Mouse (Mus musculus) layer of hippocampus, adult 9-10 months (tissue): ENCODE measurements at regions not wholly inside any gene's neighbourhood (a gene's known extent, or its start where the extent isn't known, plus 50 kb on each side); places are given as distances from the start of the nearest gene placed in this dataset.
A peak's percentile ranks its signal among the peaks of the same experiment; 100 is the strongest.

Experiments
- DNase-seq: peaks from one replicate; pipeline ENCODE4 v3.0.0; 2022; ENCODE audit warnings: low spot score

- no peak for DNase-seq
Measured at GRCm38 (mm10) chr8:5601116-5601515, 496.0 kb upstream of the Slc10a2 start.

DNA sequence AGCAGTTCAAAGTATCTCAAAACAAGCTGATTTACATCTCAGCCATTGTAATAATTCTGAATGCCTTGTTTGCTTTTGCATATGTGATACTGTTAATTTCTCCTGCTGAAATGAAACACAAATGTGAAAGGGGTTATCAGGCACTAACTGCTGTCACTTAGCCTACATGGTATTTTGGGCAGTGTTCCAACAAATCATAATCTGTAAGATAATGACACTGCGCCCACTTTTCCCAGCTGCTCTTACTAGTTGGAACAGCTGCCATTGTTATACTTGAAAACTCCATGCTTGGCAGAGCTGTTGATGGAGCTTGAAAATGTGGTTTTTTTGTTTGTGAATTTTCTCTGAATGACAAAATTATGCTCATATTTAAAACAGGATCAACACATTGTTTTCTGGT lies 486.4 kb upstream of the Slc10a2 start:
- peak; percentile 78 for DNase-seq
